Mouse (Mus musculus) ovary, postnatal 36 days (tissue): ENCODE results near the gene Utp4.

Source experiments
- DNase-seq: peaks from one replicate; pipeline ENCODE4 v3.0.0; 2022; ENCODE audit warnings: low spot score, mixed read lengths

The Utp4 gene

DNA sequence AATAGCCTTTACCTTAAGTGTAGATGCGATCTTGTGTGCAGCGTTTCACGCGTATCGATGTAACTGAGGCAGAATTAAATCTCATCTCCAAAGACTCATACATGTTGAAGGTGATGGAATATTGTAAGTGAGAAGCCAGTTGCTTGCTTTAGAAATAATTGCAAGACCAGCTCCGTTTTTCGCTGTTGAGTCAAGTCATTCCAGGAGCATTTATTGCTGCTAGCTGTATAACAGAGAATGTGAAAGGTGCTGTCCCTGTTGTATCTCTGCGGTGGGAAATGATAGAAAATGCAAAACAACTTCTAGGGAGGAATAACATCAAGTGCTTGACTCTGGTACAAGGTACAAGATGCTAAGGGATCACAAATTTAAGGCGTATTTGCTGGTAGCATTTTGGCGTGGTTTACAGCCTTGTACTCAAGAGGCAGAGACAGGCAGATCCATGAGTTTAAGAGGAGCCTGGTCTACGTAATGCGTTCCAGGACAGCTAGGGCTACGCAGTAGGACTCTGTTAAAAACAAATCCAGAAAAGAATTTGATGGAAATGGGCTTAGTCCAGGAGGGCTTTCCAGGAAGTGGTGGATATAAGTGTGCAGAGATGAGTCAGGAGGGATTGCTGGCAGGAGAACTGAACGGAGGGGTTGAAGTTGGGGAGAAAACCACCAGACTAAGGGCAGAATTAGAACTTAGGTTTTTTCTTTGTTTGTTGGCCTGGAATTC, 43.8 kb downstream of the Utp4 start:
- no peak for DNase-seq

DNA sequence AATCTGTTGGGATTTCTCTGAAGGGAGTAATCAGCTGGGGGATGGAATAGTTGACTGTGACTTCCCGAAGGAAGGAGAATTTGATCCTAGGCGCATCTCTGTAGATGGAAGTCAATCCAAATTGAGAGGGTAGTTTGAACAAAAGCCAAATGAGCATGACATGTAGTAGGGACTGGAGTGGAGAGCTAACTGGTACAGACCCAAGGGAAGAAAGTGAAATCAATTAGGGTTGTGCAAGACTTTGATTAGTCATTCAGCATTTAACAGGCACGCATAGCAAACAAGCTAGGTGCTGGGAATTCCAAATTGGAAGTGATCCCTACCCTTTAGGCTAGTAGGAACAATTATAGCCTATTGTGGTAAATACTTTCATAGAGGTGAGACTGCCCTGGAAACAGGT, 48.4 kb downstream of the Utp4 start:
- no peak for DNase-seq

DNA sequence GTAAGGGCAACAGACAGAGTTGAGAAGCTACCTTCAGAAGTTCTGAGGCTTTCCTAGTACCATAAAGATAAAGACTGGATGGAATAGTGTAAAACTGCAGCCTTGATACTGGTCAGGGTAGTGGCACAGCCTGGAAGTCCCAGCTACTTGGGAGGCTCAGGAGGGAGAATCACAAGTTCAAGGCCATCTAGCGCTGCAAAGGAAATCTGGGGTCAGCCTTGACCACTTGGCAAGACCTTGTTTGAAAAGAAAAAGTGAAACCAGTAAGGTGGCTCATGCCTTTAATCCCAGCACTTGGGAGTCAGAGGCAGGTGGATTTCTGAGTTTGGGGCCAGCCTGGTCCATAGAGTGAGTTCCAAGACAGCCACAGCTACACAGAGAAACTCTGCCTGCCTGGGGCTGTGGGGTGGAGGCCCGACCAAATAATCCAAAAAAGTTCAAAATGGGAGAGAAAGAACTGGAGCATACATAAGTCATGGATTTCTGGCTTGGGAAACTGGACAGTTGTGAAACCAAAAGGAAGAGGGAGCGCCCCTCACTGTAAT, 50.5 kb downstream of the Utp4 start:
- DNase-seq, result no peak

DNA sequence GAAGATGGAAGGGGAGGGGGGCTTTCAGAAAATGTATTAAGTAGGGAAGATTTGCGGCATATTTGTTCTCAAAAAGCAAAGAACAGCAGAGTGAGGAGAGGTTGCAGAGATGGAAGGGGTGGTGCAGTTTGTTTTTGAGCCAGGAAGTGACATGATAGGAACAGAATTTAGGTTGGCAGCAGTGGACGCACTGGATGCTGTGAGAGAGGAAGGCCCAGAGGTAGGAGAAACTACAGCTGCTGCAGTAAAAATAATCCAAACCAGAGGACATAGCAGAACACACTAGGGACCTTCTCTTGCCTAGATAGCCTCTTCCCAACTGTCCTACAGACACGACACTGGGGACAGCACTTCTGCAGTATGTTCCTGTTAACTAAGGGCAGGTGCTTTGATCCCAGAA, 51.3 kb downstream of the Utp4 start:
- no peak for DNase-seq

DNA sequence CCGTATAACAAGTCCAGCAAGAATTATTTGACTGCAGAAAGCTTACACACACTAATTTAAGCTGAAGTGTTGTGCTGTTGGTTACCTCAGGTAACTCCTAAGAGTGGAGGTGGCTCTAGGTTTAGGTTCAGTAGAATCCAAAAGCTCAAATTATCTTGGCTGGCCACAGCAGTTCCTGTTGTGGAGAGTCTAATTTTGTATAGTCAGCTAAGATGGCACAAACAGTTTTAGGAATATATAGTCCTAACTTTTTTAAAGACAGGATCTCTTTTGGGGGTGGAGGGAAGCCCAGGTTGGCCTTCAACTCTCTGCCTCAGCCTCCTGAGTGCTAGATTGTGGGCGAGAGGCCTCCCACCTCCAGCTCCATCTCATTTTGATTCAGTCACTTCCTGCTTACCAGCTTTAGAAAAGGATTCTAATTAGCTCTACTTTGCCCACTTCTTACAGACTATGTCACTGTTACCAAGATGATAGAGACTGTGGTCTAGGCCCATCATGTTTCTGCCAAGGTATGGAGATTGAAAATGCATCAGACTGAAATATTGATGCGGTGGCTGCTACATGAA, 55.3 kb downstream of the Utp4 start:
- DNase-seq, result no peak

DNA sequence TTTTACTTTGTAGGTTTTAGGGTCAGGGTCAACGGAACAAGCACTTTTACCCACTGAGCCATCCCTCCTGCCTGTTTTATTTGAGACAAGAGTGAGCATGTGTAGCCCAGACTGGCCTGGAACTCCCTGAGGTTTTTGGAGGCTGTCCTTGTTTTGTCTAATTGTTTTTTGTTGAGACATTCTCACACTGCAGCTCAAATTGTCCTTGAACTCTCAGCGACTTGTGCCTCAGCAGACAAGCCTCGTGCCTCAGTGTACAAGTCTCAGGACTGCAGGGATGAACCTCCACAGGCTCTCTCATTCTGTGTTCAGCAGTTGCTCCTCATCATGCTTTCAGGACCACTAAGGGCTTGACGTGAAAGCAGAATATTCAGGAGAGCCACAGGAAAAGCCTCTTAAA, 58.3 kb downstream of the Utp4 start:
- DNase-seq, result no peak

DNA sequence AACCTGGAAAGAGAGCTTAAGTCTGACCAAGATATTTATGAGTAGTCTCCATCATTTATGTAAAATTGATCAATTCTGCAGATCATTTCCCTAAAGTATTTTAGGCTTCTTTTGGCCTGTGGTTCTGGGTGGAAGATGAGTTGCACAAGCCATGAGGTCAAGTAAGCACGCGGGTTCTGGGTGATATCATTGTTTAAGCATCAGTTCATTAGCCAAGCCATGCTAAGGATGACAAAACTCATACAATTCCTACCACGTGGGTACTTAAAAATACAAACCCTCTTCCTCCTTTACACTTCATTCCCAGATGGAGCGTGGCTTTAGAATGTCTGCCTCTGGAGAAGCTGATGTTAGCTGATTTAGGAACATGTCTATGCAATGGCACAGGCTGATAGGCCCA, 60.1 kb downstream of the Utp4 start:
- no peak for DNase-seq

DNA sequence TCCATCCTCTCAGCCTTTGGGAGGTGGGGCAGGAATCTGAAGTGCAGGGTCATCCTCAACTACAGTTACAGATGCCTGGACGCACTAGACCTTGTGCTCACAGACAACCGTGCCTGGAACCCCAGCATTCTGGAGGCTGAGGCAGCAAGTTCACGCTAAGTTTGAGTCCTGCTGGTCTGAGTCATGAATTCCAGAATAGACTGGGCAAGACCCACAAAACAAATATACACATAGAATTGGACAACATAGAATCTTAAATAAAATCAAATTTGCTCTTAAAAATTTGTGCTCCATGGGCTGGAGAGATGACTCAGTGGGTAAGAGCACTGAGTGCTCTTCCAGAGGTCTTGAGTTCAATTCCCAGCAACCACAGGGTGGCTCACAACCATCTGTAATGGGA, 63.6 kb downstream of the Utp4 start:
- DNase-seq, result no peak

DNA sequence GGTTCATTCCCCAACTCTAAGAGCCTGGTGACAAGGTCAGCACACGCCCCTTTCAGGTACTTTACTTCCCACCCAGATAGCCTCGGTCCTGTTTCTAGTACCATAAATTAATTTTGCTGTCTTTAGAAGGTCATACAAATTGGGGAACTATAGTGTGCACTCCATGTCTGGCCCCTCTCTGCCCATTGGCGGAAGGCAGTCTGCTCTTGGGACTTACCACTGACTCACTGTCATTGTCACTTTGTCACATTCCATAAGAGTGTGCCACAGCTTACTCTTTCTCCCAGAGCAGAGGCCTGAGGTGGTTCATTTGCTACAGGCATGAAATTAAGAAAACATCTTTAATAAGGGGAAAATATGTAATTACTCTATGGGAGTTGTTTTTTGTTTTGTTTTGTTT, 64.8 kb downstream of the Utp4 start:
- DNase-seq, result no peak

DNA sequence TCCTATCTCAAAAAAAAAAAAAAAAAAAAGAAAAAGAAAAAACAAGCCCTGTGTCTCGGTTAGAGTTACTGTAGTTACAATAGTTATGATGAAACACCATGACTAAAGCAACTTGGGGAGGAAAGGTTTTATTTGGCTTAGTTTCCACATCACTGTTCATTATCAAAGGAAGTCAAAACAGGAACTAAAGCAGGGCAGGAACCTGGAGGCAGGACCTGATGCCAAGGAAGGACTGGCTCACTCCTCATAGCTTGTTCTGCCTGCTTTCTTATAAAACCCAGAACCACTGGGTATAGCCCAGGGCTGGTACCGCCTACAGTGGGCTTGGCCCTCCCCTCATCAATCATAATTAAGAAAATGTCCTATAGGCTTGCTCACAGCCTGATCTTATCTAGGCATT, 66.2 kb downstream of the Utp4 start:
- no peak for DNase-seq

DNA sequence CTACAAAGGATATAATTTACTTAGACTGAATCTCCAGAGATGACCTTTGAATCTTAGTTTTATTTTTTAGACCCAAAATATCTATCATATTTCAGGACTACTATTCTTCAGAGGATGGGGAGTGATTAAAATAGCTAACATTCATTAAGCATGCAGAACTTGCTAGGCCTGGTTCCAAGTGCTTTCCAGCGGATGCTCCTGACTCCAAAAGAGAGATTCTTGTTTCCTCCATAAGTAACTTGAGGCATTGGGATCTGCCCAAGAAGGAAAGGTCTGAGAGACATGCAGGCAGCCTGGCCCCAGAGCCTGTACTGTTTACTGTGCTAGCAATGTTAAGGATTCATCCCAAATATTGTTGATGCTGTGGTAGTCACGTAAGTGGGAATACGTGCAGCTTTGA, 68.9 kb downstream of the Utp4 start:
- DNase-seq, result no peak

DNA sequence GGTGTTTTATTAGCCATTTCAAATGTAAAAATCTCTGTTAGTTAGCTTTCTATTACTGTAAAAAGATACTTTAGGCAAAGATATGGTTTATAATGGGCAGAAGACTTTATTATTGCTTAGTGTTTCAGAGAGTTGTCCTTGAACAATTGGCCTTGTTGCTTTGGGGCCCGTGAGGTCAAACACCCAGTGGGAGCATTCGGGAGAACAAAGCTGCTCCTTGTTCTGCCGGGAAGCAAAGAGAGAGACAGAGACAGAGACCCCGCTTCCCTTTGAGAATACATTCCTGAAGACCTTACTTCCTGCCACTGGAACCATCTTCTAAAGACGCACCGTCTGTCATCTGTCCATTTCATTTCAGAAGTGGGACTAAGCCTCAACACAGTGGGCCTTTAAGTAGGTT, 69.9 kb downstream of the Utp4 start:
- DNase-seq, result no peak

DNA sequence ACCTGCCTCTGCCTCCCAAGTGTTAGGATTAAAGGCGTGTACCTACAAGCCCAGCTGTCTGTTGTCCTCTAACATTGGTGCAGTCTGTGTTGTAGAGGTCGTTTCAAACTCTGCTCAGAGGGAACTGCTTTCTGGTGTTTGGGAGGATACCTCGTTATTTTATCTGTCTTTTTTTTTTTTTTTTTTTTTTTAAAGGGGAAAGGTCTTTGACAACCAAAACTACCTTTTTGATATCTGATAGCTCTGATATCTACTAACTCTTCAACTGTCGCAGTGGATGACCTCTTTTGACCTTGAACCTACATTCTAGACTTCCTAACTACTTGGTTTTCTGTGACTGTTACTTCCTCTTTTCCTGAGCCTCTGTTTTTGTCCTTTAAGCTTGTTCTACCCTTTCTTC, 71.1 kb downstream of the Utp4 start:
- no peak for DNase-seq

DNA sequence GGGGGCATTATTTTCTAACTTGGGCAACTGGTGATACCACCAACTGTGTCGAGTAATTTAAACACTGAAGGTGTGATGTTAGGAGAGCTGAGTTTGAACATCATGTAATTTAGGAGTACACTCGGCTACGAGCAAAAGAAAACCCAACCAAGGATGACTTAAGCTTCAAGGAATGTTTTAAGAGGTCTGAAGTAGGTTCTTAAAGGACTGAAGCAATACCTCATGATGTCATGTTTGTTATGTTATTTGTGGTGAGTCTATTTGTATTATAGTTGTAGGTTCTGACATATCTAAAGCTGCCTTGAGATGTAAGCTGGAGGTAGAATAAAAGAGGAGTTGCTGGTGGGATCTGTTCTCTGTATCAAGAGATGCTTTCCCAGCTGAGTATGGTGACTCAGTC, 76.5 kb downstream of the Utp4 start:
- no peak for DNase-seq

DNA sequence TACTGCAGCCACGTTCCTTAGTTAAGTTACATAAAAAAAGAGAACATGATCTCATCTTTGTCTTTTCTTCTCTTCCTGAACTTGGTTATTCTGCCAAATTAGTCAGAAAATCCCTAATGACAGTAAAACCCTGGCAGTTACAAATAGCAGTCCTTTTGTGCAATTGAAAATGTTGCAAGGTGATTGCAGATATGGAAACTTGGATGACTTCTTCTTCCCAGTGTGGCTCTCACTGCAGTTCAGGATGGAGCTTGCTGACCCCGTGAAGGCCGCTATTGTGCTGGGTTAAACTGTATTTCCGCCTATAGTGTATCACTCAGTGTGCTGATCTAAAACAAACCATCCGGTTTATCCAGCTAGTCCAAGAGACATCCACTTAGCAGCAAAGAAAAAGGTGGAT, 78.5 kb downstream of the Utp4 start:
- DNase-seq, result no peak
